Mouse (Mus musculus) NIH3T3 (cell line): ENCODE results near the gene Pigz.

Experiments used
- DNase-seq: peaks from one replicate; pipeline ENCODE4 v3.0.0-alpha.2; 2012; ENCODE audit warnings: low read depth

The Pigz gene

DNA sequence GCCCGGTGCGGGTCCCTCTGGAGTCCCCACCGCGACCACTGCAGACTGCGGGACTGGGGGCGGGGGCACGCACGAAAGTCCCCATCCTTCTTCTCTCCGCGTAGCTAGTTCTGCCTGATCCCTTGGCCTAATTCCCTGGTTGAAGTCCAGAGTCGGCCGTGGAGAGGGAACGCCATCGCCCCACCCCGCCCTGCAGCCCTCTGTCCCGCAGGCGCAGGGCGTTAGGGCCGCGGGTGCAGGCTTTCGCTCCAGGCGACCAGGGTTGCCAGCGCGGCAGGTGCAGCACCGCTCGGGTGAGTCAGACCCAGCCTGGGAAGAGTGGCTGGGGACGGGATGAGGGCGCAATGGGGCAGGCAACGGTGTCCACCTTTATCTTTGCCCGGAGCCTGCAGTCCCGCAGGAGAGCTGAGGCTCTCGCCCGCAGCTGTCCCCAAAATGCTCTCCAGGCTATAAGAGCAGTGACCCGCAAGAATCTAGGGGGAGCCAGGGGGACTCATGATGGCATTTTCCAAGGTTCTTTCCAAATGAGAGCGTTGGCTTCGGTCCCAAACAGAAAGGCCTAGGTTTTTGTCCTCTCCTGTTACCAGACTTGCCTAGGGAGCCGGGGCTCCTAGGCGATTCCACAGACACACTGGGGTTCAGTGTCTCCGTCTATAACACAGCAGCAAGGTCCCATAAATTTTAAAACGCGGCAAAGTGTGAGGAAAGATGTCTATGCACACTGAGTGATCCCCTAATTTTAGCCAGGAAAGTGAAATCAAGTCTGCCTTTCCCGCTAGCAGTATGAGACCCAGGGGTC lies at the start of gene Pigz:
Pigz (plus strand) TSS at position 101 of the 799 bp plus-strand sequence.
- DNase-seq, result no peak

- DNase-seq, result no peak
Observed at GRCm38 (mm10) chr16:31883902-31884301, 49.7 kb upstream of the Pigz start.

GRCm38 (mm10) chr16:31890907-31891306 lies 42.7 kb upstream of the Pigz start:
- DNase-seq, result no peak

DNA sequence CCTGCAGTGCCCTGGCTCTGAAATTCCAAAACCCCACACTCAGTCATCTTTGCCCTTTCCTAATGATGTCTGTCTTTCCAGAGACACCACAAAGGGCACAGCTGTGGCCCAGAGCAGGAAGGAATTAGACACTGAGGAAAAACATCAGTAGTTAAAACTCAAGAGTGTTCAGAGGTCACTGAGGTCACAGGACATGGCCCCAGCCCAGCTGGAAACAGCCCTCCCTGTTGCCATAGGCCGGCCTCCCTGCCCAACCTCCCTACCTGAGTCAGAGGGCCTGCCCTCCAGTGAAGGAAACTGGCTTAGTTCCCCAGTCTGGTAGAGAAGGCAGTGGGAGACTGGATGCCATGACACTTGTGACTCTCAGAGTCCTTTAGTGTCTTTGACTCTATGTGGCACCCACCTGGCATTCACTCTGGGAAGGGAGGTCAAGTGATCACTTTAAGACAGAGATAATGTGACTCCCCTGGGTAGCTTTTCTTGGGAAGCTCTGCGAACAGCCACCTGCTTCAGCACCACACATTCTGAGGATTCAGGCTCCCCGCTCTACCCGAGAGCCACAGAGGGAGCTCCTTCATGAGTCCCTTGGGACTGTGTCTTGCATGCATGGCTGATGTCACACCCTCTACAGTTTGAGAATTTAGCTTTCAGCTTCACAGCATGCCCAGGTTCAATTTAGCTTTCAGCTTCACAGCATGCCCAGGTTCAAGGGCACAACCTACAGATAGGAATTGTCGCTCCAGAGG lies 40.1 kb upstream of the Pigz start:
- DNase-seq, result no peak

- DNase-seq, result no peak
Observed at GRCm38 (mm10) chr16:31896971-31897774, 36.5 kb upstream of the Pigz start.

DNA sequence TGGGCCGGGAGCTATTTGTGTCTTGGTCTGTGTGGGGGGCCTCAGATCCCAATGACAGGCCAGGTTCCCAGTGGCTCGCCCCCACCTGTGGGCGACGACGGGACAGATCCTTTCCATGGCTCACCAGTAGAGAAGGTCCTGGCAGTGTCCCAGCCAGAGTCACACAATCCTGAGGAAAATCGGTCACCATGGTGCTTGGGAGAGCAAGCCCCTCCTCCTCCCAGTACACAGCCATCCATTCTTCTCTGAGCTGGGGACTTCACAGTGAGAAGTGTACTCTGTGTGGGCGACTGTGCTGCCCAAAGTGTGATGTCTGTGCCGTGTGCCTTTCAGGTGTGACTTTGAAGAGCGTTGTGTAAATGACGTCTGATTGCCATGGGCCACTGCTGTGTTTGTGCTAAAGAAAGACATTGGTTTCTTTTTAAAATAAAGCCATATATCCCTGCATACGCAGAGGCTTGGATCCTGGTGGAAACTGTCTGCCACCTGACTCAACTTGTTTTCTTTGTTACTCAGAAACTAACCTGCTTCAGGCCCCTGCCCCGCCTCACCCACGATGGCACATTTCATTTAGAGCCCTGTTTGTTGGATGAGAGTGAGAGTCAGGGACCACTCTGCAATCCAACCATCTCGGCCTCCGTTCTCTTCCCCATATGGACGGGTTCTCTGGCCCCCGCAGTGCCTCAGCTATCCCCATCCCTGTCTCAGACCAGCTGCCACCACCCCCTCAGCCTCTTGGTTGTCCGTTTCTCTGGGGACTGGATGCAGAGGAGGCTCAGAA lies 34.9 kb upstream of the Pigz start:
- DNase-seq, result no peak

DNA sequence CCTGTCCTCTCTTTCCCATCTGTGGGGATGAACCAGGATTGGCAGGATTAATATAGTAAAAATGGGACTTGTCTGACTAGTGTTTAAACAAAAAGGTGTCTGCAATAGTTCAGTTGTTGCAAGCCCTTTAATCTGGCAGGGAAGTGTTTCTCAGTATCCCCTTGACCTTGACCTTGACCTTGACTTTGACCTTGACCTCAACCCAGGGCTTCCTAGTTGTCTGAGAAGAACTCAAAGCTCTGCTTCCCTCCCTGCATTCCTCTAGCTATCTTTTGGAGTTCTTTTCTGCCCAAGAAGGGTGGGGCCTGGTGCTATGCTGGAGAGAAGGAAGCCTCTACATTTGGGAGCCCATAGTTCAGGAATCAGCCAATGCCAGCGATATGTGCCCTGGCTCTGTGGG lies 31.8 kb upstream of the Pigz start:
- no peak for DNase-seq

DNA sequence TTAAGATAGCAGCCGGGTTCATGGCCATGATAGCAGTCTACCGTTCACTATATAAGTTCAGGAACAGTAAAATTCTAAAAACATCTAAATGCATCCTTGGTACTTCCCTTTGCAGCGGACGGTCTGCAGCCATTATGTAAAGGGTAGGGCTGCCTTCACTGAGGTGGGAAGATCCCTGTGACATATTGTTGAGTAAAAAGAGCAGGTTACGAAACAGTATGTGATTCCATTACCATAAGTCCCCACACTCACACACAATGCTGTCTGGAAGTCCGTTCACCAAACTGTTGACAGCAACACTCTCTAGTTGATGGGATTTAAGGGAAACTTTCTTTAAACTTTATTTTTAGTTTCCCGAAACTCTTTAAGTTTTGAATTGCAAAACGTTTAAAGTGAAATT lies 30.4 kb upstream of the Pigz start:
- DNase-seq, result no peak

- no peak for DNase-seq
Observed at GRCm38 (mm10) chr16:31905331-31905730, 28.3 kb upstream of the Pigz start.

GRCm38 (mm10) chr16:31905891-31906825 lies 27.5 kb upstream of the Pigz start:
- no peak for DNase-seq

DNA sequence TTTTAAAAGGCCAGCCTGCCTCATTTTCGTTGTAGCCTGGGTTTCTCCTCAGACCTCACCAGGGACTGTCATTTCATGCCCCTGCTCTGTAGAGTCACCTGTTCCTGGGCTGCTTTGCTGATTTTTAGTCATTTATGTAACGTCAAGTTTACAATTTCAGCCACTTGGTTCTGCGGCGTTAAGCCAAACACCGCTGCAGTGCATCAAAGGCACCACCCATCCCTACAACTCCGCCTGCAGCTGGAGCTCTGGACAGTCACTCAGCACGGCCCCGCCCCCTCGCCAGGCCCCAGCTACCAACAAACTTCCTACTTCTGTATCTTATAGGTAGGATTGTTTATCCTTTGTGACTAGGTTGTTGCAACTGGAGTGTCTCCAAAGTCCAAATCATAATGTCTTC lies 26.8 kb upstream of the Pigz start:
- DNase-seq, result peak; percentile 15

DNA sequence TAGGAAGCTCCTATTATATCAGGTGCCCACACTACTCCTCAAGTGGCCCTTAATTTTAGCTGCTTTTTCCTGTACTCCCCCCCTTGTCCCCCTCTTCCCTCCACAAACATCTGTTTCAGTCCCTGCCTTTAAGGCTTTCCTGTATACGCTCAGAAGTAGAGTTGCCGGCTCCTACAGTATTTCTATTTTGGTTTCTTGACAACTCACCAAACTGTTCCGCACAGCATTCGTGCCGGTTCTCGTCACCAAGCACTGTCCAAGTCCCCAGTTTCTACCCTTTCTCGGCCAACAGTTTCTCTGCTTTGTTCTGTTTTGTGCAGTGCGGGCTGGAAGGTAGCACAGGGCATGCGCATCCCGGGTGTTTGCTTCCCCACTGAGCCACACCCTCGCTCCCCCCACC lies 24.7 kb upstream of the Pigz start:
- DNase-seq, result no peak

- DNase-seq, result no peak
Observed at GRCm38 (mm10) chr16:31910281-31910847, 23.3 kb upstream of the Pigz start.

GRCm38 (mm10) chr16:31917776-31918175 lies 15.9 kb upstream of the Pigz start:
- DNase-seq, result no peak

DNA sequence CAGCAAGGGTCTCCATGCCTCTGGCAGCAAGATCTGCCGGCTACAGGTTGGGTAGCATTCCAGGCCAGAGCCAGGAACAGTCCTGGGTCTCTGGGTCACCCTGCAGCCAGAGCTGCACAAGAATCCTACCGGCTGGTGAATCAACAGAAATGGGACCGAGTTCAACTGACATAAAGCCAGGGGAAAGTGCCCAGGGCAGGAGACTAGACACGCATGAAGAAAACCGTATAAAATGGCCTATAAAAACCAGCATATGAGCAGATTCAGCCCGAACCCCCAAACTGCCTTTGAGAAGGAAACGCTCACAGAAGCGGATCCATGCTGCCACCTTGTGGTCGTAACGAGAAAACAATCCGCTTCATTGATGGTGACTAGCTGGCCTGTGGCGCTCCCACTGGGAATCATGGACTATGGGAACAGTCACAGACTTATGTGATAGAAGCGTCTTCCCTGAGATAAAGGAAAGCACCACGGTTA lies 15.4 kb upstream of the Pigz start:
- DNase-seq, result peak; percentile 94

- no peak for DNase-seq
Observed at GRCm38 (mm10) chr16:31924368-31924767, 9.3 kb upstream of the Pigz start.

GRCm38 (mm10) chr16:31926091-31926490 lies 7.6 kb upstream of the Pigz start:
- no peak for DNase-seq

DNA sequence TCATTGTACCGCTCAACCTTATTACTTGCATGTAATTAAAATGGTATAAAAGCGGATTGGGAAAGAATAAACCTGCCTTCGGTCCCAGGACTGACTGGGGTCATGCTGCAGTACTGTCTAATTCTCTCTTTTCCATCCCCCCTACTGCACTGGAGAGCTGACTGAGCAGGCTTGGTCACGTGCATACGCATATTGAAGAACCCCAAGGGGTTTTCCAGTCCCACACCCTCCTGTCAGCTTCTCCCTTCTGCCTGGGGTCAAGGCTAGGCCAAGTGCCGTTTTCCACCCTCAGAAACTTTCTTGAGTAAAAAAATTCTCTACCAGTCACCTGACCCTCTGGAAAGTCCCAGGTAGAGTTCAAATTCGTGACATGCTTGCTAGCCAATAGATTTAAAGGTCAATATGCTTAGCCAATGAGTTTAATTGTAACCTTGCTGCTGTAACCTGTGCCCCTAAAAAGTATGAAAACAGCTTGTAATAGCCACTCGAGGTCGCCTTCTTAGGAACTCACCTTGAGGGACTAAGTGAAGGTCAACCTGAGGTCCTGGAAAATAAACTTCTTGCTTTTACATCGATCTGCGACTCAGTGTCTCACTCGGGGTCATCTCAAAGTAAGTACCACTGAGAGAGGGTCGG lies 7.0 kb upstream of the Pigz start:
- no peak for DNase-seq

DNA sequence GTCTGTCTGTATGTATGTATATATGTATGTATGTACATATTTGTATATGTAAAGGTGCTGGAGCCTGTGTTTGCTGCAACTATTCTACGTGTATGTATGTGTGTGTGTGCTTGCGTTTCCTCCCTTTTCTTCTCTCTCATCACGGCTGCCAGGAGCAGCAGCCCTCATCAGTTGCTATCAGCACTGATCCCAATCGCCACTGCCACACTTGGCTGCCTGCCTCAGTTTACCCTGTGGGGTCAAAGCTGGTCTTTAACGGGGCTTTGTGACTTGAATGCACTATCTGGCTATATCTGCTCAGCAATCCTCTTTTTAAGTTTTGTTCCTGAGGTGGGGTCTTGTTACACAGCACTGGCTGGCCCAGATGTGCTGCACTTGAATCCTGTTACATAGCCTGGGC lies 6.2 kb upstream of the Pigz start:
- DNase-seq, result no peak

GRCm38 (mm10) chr16:31931330-31931729 lies 2.3 kb upstream of the Pigz start:
- DNase-seq, result no peak
